Mouse (Mus musculus) cerebellum, adult 2 months (tissue): ENCODE data around the gene Asgr1. TPM values are rescaled to one million over a fixed set of nuclear protein-coding genes. Genes with fewer than 3 reads are reported as not detected.

ENCODE experiments used
- DNase-seq, 2 experiments: peaks; one replicate each; pipeline ENCODE4 v3.0.0; 2021
- H3K27ac ChIP-seq: fragments of 200-500 bp; 2 replicates; pipeline ENCODE4 v1.5.1; 2012; ENCODE audit warnings: low read length, control low read depth, inconsistent platforms; ENCODE audit not compliant: insufficient read depth
- H3K27me3 ChIP-seq: fragments of 200-500 bp; 2 replicates; pipeline ENCODE4 v1.6.1; 2012; ENCODE audit warnings: inconsistent platforms, mild to moderate bottlenecking, low read length, moderate library complexity; ENCODE audit not compliant: control insufficient read depth, insufficient read depth
- H3K4me1 ChIP-seq: fragments of 200-500 bp; 2 replicates; pipeline ENCODE4 v1.6.1; 2011; ENCODE audit warnings: low read length; ENCODE audit not compliant: control insufficient read depth, insufficient read depth
- H3K4me3 ChIP-seq: fragments of 200-500 bp; replicated peaks from 2 replicates; pipeline ENCODE3; 2011; ENCODE audit warnings: mild to moderate bottlenecking, low read depth, low read length, control low read depth; ENCODE audit not compliant: insufficient read depth
- CTCF ChIP-seq: fragments of 200-500 bp; IDR thresholded peaks from 2 replicates; pipeline ENCODE4 v1.5.1; 2011; ENCODE audit warnings: low read depth, mild to moderate bottlenecking, control low read depth, low read length, moderate library complexity, borderline replicate concordance; ENCODE audit not compliant: insufficient read depth
- POLR2A ChIP-seq: fragments of 200-500 bp; IDR thresholded peaks from 2 replicates; pipeline ENCODE4 v1.6.1; 2011; ENCODE audit warnings: low read length, control low read depth, borderline replicate concordance; ENCODE audit not compliant: insufficient read depth
- WGBS: fragments of 180-500 bp; shearing (Covaris S2); methylation state at CpG from one replicate; pipeline ENCODE4 v1.1.7; 2018; 5-methylcytosine and 5-hydroxymethylcytosine counted together
- polyA plus RNA-seq: library from polyadenylated mRNA; depleted of rRNA; stranded (reverse); fragments of >200 nt; gene quantifications from 2 replicates; pipeline ENCODE4 v1.2.3, GENCODE M21; 2012

The Asgr1 gene
- polyA plus RNA-seq, 1 experiment: 13.8 TPM

- no peak overlapping the region for H3K4me3 ChIP-seq
- peak in 1 of 2 experiments; percentile 51 for DNase-seq
- WGBS: 71% methylated on average over 23 of the region's 23 CpGs
- peaks cover 21% of the 10 kb centered on the region for H3K4me1 ChIP-seq
- no peak for TF ChIP-seq CTCF
- no peaks in the 10 kb centered on the region for H3K27me3 ChIP-seq
- H3K27ac ChIP-seq: 0 out of 2 replicates have a peak overlapping the region, but pooled peaks have one; percentile 18
Observed at GRCm38 (mm10) chr11:70042309-70043085, 11.4 kb upstream of the Asgr1 start.

GRCm38 (mm10) chr11:70043665-70044064, 10.2 kb upstream of the Asgr1 start:
- Histone ChIP-seq H3K4me1 (peaks cover 21% of the 10 kb centered on the region), H3K27me3 (no peaks in the 10 kb centered on the region), H3K4me3 (no peak overlapping the region), H3K27ac (0 out of 2 replicates have a peak overlapping the region, but pooled peaks have one; percentile 13)
- WGBS: 70% methylated on average over 7 of the region's 7 CpGs
- no peak for DNase-seq
- TF ChIP-seq POLR2A (no peak), CTCF (no peak)

DNA sequence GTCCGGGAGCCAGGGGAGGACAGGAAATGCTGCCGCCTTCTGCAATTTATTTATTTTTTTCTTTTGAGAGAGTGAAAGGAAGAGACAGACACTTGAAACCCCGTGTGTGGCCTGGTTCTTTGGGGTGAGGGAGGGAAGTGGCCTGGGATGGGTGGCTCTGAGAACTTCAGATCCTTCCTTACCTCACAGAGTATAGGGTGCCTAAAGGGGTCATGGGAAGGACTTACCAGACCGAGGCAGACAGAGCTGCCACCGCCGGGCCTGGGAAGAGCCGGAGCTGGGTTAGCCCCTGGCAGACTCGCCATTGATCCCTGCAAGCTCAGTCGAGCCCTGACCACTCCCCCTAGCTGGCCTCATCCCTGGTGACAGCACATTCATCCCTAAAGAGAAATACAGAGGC, 8.4 kb upstream of the Asgr1 start:
- DNase-seq: no peak
- no peak for TF ChIP-seq POLR2A
- no peak for TF ChIP-seq CTCF
- H3K4me3 ChIP-seq: no peak overlapping the region
- peaks cover 11% of the 10 kb centered on the region for H3K4me1 ChIP-seq
- H3K27ac ChIP-seq: no peak overlapping the region
- H3K27me3 ChIP-seq: no peaks in the 10 kb centered on the region
- WGBS: 46% methylated on average over 9 of the region's 9 CpGs

GRCm38 (mm10) chr11:70049366-70049765, 4.5 kb upstream of the Asgr1 start:
- H3K27ac ChIP-seq: no peak overlapping the region
- WGBS: 54% methylated on average over 6 of the region's 6 CpGs

DNA sequence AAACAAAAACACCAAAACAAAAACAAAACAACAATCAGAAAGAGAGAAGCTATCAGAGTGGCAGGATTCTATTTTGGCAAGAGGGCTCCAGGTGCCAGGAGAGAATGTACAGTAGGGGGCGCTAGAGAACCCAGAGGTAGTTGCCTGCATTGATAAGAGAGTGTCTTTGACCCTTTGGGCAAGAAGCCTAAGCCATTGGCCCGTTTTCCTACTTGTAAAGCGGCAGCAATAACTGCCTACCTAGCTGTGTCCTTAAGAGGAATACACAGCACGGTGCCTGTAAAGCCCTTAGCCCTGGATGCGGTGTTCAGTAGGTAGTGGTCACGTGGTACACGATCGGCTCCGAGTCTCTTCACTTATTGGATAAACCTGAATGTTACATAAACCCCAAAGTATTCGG, 4.1 kb upstream of the Asgr1 start:
- H3K4me3 ChIP-seq: no peak overlapping the region
- no peak overlapping the region for H3K27ac ChIP-seq
- peaks cover 7% of the 10 kb centered on the region for H3K4me1 ChIP-seq
- no peak for DNase-seq
- WGBS: 56% methylated on average over 10 of the region's 10 CpGs
- H3K27me3 ChIP-seq: no peaks in the 10 kb centered on the region
- TF ChIP-seq CTCF (peak; percentile 15; the same call in 1 of the 2 replicates), POLR2A (no peak)

More at GRCm38 (mm10) chr11:70049366-70049765, 4.5 kb upstream of the Asgr1 start:
- TF ChIP-seq CTCF (no peak), POLR2A (no peak)
- Histone ChIP-seq H3K27me3 (no peaks in the 10 kb centered on the region), H3K4me3 (no peak overlapping the region), H3K4me1 (peaks cover 7% of the 10 kb centered on the region)
- no peak for DNase-seq

DNA sequence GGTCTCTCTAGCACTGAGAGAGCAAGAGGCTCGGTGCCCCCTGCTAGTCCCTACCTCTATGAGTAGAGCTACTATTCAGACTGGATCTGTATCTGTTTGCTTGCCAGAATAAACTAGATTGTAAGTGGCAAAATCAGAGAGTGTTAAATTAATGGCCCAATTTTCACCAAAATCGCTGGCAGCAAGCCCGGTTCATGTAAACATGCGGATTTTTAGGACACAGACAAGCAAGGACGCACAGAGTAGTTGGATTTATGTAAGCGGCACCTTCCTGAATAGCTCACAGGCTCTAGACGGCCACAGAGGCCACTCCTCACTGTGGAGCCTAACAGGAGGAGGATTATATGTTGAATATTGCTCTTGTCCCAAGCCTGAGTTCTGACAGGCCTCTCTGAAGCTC, 729 bp upstream of the Asgr1 start:
- TF ChIP-seq POLR2A (no peak), CTCF (no peak)
- Histone ChIP-seq H3K4me1 (peaks cover 7% of the 10 kb centered on the region), H3K27ac (no peak overlapping the region), H3K4me3 (no peak overlapping the region), H3K27me3 (no peaks in the 10 kb centered on the region)
- 43% methylated on average over 7 of the region's 7 CpGs for WGBS
- peak in 1 of 2 experiments; percentile 42 for DNase-seq

DNA sequence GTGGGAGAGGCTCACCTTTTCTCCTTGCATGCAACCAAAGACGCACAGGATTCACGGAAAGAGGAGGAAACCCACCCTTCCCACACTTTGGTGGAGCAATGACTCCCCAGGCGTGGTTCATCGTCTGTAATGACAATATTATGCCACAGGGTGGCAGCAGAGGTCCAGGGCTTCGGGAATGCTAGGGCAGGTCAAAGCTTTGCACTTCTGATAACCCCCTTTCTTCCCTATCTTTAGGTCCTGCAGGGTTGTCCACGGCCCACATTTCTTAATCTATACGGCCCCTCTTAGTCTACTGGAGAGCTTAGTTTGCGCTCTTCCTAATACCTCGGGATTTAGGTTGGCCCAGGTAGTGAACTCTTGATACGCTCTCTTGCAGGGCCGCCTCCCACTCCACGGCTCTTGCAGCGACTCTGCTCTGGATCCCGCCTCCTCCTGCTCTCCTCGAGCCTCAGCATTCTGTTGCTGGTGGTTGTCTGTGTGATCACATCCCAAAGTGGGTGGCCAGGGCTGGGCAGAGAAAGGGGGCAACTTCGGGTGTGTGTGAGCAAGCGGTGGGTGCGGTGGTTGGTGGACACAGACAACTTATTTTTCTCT, 1.8 kb downstream of the Asgr1 start:
- TF ChIP-seq POLR2A: no peak
- TF ChIP-seq CTCF: peak; percentile 95
- 24% methylated on average over 18 of the region's 18 CpGs for WGBS
- Histone ChIP-seq H3K4me3 (no peak overlapping the region), H3K27me3 (no peaks in the 10 kb centered on the region), H3K27ac (no peak overlapping the region), H3K4me1 (peaks cover 7% of the 10 kb centered on the region)
- peak; percentile 67 to 81 for DNase-seq

GRCm38 (mm10) chr11:70057805-70058204, 3.9 kb downstream of the Asgr1 start:
- Histone ChIP-seq H3K27me3 (no peaks in the 10 kb centered on the region), H3K4me3 (no peak overlapping the region), H3K27ac (no peak overlapping the region), H3K4me1 (peaks cover 7% of the 10 kb centered on the region)
- DNase-seq: no peak
- TF ChIP-seq POLR2A: no peak
- no peak for TF ChIP-seq CTCF
- 58% methylated on average over 9 of the region's 9 CpGs for WGBS
